Mouse (Mus musculus): ENCODE measurements around the gene Selp.

Gene Selp

GRCm38 (mm10) chr1:164114947-164115493, at the start of gene Selp:
Selp (plus strand) TSS chr1:164115264.
- no peak for DNase-seq (ENCODE audit: low read depth)

GRCm38 (mm10) chr1:164069261-164069660, 45.8 kb upstream of the Selp start:
- no peak for DNase-seq (ENCODE audit: low read depth)

GRCm38 (mm10) chr1:164070461-164070860, 44.6 kb upstream of the Selp start:
- no peak for DNase-seq (ENCODE audit: low read depth)

GRCm38 (mm10) chr1:164071111-164071510, 44.0 kb upstream of the Selp start:
- DNase-seq (ENCODE audit: low read depth): no peak

GRCm38 (mm10) chr1:164072001-164072400, 43.1 kb upstream of the Selp start:
- DNase-seq (ENCODE audit: low read depth): no peak

GRCm38 (mm10) chr1:164073091-164073490, 42.0 kb upstream of the Selp start:
- DNase-seq (ENCODE audit: low read depth): no peak

GRCm38 (mm10) chr1:164073803-164074202, 41.3 kb upstream of the Selp start:
- DNase-seq (ENCODE audit: low read depth): no peak

GRCm38 (mm10) chr1:164074606-164075140, 40.4 kb upstream of the Selp start:
- DNase-seq (ENCODE audit: low read depth): no peak

- no peak for DNase-seq (ENCODE audit: low read depth)
Observed at GRCm38 (mm10) chr1:164075416-164075815, 39.6 kb upstream of the Selp start.

- DNase-seq (ENCODE audit: low read depth): no peak
Observed at GRCm38 (mm10) chr1:164076441-164076840, 38.6 kb upstream of the Selp start.

- no peak for DNase-seq (ENCODE audit: low read depth)
Observed at GRCm38 (mm10) chr1:164077031-164077430, 38.0 kb upstream of the Selp start.

- DNase-seq (ENCODE audit: low read depth): no peak
Observed at GRCm38 (mm10) chr1:164078323-164078741, 36.7 kb upstream of the Selp start.

- no peak for DNase-seq (ENCODE audit: low read depth)
Observed at GRCm38 (mm10) chr1:164079091-164079490, 36.0 kb upstream of the Selp start.

- no peak for DNase-seq (ENCODE audit: low read depth)
Observed at GRCm38 (mm10) chr1:164083046-164083445, 32.0 kb upstream of the Selp start.

GRCm38 (mm10) chr1:164086797-164087196, 28.3 kb upstream of the Selp start:
- DNase-seq (ENCODE audit: low read depth): no peak

GRCm38 (mm10) chr1:164087872-164088271, 27.2 kb upstream of the Selp start:
- no peak for DNase-seq (ENCODE audit: low read depth)

GRCm38 (mm10) chr1:164096780-164097179, 18.3 kb upstream of the Selp start:
- DNase-seq (ENCODE audit: low read depth): no peak

GRCm38 (mm10) chr1:164097911-164098310, 17.2 kb upstream of the Selp start:
- no peak for DNase-seq (ENCODE audit: low read depth)

GRCm38 (mm10) chr1:164098372-164098771, 16.7 kb upstream of the Selp start:
- DNase-seq (ENCODE audit: low read depth): no peak

GRCm38 (mm10) chr1:164109763-164110162, 5.3 kb upstream of the Selp start:
- no peak for DNase-seq (ENCODE audit: low read depth)

GRCm38 (mm10) chr1:164110591-164111329, 4.3 kb upstream of the Selp start:
- no peak for DNase-seq (ENCODE audit: low read depth)

GRCm38 (mm10) chr1:164114280-164114679, 784 bp upstream of the Selp start:
- no peak for DNase-seq (ENCODE audit: low read depth)

- no peak for DNase-seq (ENCODE audit: low read depth)
Observed at GRCm38 (mm10) chr1:164115647-164116046, 583 bp downstream of the Selp start.

GRCm38 (mm10) chr1:164117869-164118268, 2.8 kb downstream of the Selp start:
- DNase-seq (ENCODE audit: low read depth): no peak

Data from c-Kit-positive CD71-positive TER-119-negative erythroid progenitor cells, embryonic 14.5 days (primary cell).